Mouse (Mus musculus): ENCODE measurements around the gene Itsn1. TPM values are rescaled to one million over a fixed set of nuclear protein-coding genes. Genes with fewer than 3 reads are reported as not detected.
A peak's percentile ranks its signal among the peaks of the same experiment; 100 is the strongest.

The Itsn1 gene
- total and polyA plus RNA-seq, 2 experiments from 2014 or later, result 43.5 to 90.5 TPM

DNA sequence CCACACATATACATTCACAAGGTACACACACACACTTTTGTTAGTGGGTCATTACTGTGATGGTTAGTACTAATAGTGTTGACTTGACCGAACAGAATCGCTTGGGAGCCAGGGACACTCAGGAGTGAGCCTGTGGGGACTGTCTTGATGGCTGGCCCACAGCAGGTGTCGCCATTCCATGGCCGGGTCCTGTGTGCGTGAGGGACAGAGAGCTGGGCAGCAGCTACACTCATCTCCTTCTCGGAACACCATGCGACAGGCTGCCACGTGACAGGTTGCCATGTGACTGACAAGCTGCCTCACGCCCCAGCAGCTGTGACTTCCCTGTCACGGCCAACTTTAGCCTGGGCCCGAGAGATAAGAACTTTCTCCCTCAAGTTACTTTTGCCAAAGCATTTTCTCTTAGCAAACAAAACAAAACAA is 12.1 kb upstream of the Itsn1 start:
- no peak overlapping the region for H3K4me3 ChIP-seq (ENCODE audit: low read depth, low read length)
- no peak for ATAC-seq
- no peak overlapping the region for H3K9ac ChIP-seq
- no peaks in the 10 kb centered on the region for H3K4me1 ChIP-seq (ENCODE audit: insufficient read depth)
- no peak overlapping the region for H3K4me2 ChIP-seq (ENCODE audit: low read depth)
- no peak overlapping the region for H3K27ac ChIP-seq (ENCODE audit: low read depth, low read length)
- no peak for TF ChIP-seq CTCF (IDR thresholded peaks at IDR 0.05; ENCODE audit: low read depth)
- peaks cover 22% of the 10 kb centered on the region for H3K36me3 ChIP-seq (ENCODE audit: insufficient read depth)
- no peaks in the 10 kb centered on the region for H3K9me3 ChIP-seq (ENCODE audit: low read length)
- 78% methylated on average over 11 of the region's 11 CpGs for WGBS
- H3K27me3 ChIP-seq (ENCODE audit: insufficient read depth, low read length), result no peaks in the 10 kb centered on the region
- DNase-seq, result no peak

DNA sequence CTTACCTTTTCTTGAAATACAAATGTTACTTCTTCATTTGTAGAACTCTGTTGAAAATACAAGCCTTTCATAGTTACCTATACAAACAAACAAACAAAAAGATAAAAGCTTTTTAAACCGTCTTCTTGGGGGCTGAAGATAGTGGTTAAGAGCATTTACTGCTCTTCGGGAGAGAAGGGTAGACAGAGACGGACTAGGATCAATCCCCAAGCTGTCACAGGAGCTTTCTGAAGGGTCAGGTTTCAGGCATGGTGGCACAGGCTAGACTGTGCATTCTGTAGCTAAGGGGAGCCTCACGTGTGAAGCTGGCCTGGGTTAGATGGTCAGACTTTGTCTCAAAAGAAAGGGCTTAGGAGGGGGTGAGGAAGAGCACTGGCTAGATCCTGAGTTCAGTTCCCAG is 11.7 kb upstream of the Itsn1 start:
- no peak for DNase-seq
- H3K9ac ChIP-seq, result no peak overlapping the region
- WGBS, result 90% methylated on average over 4 of the region's 4 CpGs
- no peak for ATAC-seq
- H3K4me1 ChIP-seq (ENCODE audit: insufficient read depth), result no peaks in the 10 kb centered on the region
- H3K27ac ChIP-seq (ENCODE audit: low read depth, low read length), result no peak overlapping the region
- H3K9me3 ChIP-seq (ENCODE audit: low read length), result no peaks in the 10 kb centered on the region
- H3K27me3 ChIP-seq (ENCODE audit: insufficient read depth, low read length), result no peaks in the 10 kb centered on the region
- peaks cover 22% of the 10 kb centered on the region for H3K36me3 ChIP-seq (ENCODE audit: insufficient read depth)
- H3K4me2 ChIP-seq (ENCODE audit: low read depth), result no peak overlapping the region
- no peak overlapping the region for H3K4me3 ChIP-seq (ENCODE audit: low read depth, low read length)
- no peak for TF ChIP-seq CTCF (IDR thresholded peaks at IDR 0.05; ENCODE audit: low read depth)

DNA sequence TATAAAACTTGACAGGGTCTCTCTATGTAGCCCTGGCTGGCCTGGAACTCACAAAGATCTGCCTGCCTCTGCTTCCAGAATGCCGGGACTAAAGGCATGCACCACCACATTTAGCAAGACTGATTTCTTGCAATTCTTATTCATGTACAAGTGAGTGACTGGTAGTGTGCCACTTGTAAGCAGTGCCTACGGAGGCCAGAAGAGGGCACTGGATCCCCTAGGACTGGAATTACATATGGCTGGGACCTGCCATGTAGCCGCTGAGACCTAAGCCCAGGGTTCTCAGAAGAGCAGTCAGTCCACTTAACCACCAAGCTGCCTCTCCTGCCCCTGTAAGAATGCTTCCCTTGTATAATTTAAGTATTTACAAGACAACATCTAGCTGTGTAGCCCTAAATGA is 4.8 kb upstream of the Itsn1 start:
- Histone ChIP-seq H3K4me3 (ENCODE audit: low read depth, low read length) (no peak overlapping the region), H3K36me3 (ENCODE audit: insufficient read depth) (no peaks in the 10 kb centered on the region), H3K27ac (ENCODE audit: low read depth, low read length) (no peak overlapping the region), H3K4me2 (ENCODE audit: low read depth) (no peak overlapping the region), H3K9me3 (ENCODE audit: low read length) (no peaks in the 10 kb centered on the region), H3K4me1 (ENCODE audit: insufficient read depth) (peaks cover 10% of the 10 kb centered on the region), H3K9ac (no peak overlapping the region), H3K27me3 (ENCODE audit: insufficient read depth, low read length) (no peaks in the 10 kb centered on the region)
- peak; percentile 39 for DNase-seq
- WGBS, result 45% methylated on average over 3 of the region's 3 CpGs
- no peak for ATAC-seq
- TF ChIP-seq CTCF (IDR thresholded peaks at IDR 0.05; ENCODE audit: low read depth), result peak; percentile 73

DNA sequence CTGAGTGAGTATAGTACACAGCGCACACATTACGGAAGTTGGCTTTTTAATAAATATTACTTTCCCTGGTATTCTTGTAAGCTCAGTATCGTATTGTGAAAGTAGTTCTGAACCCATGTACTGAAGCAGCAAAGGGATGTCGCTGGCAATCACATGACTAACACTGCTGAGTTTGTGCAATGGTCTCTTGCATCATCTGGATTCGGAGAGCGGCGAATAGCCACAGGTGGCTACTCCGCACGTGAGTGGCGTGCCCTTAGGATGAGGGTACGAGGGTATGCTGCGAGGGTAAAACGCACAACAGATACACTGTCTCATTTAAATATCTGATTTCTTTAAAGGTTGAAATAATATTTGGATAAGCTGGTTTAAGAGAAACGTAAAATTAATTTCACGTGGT is 1.6 kb upstream of the Itsn1 start:
- TF ChIP-seq CTCF (IDR thresholded peaks at IDR 0.05; ENCODE audit: low read depth), result no peak
- Histone ChIP-seq H3K4me2 (ENCODE audit: low read depth) (peak overlapping the region; percentile 59), H3K36me3 (ENCODE audit: insufficient read depth) (no peaks in the 10 kb centered on the region), H3K4me1 (ENCODE audit: insufficient read depth) (peaks cover 24% of the 10 kb centered on the region), H3K27ac (ENCODE audit: low read depth, low read length) (peak overlapping the region; percentile 99; the same call in 1 of the 2 replicates), H3K4me3 (ENCODE audit: low read depth, low read length) (peak overlapping the region; percentile 88), H3K9ac (peak overlapping the region; percentile 85), H3K27me3 (ENCODE audit: insufficient read depth, low read length) (no peaks in the 10 kb centered on the region), H3K9me3 (ENCODE audit: low read length) (no peaks in the 10 kb centered on the region)
- no peak for ATAC-seq
- 88% methylated on average over 15 of the region's 15 CpGs for WGBS
- no peak for DNase-seq

DNA sequence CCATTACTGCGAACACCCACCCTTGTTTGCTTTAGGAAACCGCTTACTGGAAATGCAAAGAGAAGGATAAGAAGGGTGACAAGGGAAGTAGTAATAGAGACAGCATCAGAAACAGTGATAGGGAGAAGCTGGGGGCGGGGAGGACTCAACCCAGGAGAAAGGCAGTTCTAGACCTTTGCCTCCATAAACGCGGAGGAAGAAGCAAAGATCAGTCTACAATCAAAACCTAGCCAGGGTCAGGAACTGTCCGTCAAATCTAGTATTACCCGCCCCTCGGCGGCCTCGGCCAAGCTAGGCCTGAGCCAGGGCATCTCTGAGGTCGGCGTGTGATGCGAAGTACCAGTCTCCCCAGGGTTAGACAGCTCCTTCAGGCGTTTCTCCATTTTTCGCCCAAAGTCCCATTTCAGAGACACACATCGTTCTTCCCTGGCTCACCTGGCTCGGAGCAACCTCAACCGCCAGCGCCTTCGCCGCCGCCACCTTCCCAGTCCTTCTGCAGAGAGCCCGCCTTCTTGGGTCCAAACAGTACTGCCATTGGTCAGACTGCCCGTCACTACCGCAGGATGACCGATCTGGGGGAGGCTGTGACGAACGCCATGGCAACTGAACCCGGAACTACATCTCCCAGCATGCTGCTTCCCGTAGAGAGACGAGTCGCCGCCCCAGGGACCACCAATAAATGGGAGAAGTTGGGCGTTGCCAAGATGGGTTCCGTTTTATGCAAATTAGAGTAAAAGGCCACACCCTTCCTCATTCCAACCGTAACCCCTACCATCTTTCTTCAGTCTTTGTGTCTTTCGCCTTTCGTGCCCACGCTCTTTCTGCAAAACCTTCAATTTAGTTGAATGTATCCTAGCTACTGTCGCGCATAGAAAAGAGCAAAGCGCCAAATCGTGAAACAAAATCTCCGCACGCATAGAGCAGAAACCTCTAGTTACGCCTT is 687 bp upstream of the Itsn1 start, which contains the start of gene Cryzl1:
Cryzl1 (minus strand) TSS at position 853 of the 943 bp plus-strand sequence.
- peaks cover 24% of the 10 kb centered on the region for H3K4me1 ChIP-seq (ENCODE audit: insufficient read depth)
- peak within 1 kb of the TSS; percentile 85 for H3K9ac ChIP-seq
- peak within 1 kb of the TSS; percentile 88 for H3K4me3 ChIP-seq (ENCODE audit: low read depth, low read length)
- no peaks in the 10 kb centered on the region for H3K27me3 ChIP-seq (ENCODE audit: insufficient read depth, low read length)
- ATAC-seq (peak; percentile 93), DNase-seq (peak; percentile 99)
- no peaks in the 10 kb centered on the region for H3K36me3 ChIP-seq (ENCODE audit: insufficient read depth)
- H3K27ac ChIP-seq (ENCODE audit: low read depth, low read length), result peak within 1 kb of the TSS; percentile 99
- H3K9me3 ChIP-seq (ENCODE audit: low read length), result no peaks in the 10 kb centered on the region
- peak within 1 kb of the TSS; percentile 61 for H3K4me2 ChIP-seq (ENCODE audit: low read depth)
- WGBS, result 2% methylated on average over 46 of the region's 46 CpGs
- no peak for TF ChIP-seq CTCF (IDR thresholded peaks at IDR 0.05; ENCODE audit: low read depth)

DNA sequence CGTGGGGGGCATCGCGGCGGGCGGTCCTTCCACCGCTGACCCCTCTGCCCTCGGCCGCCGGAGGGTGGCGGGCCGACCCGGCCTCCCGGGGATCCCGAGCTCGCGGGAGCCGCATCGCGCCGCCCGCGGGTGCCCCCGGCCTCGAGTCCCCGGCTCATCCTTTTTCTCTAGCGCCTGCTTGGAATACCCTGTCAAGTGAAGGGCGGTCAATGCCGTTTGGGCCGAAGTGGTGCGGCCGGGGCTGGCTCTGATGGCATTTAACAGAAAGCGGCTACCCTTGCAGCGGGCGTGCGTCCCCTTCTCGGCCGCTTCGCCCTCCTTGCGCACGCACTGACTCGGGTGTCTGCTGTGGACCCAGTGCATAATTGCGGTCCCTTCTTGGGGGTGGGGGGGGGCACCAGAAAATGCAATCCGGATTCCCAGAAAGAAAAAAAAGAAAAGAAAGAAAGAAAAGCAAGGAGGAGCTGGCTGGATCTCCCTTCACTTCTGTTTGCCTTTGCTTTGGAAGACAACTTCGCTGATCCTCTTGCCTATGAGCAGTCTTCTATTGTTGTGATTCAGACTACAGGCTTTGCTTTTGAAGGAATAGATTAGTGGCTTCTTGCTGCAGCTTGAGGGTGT is 850 bp downstream of the Itsn1 start:
- H3K4me1 ChIP-seq (ENCODE audit: insufficient read depth), result peaks cover 30% of the 10 kb centered on the region
- H3K36me3 ChIP-seq (ENCODE audit: insufficient read depth), result no peaks in the 10 kb centered on the region
- H3K9me3 ChIP-seq (ENCODE audit: low read length), result no peaks in the 10 kb centered on the region
- DNase-seq, result peak; percentile 48
- TF ChIP-seq CTCF (IDR thresholded peaks at IDR 0.05; ENCODE audit: low read depth), result no peak
- H3K9ac ChIP-seq, result peak overlapping the region; percentile 85
- H3K4me3 ChIP-seq (ENCODE audit: low read depth, low read length), result peak overlapping the region; percentile 88
- peak overlapping the region; percentile 61 for H3K4me2 ChIP-seq (ENCODE audit: low read depth)
- WGBS, result under 1% methylated on average over 40 of the region's 44 CpGs
- H3K27ac ChIP-seq (ENCODE audit: low read depth, low read length), result peak overlapping the region; percentile 99
- no peaks in the 10 kb centered on the region for H3K27me3 ChIP-seq (ENCODE audit: insufficient read depth, low read length)
- no peak for ATAC-seq

DNA sequence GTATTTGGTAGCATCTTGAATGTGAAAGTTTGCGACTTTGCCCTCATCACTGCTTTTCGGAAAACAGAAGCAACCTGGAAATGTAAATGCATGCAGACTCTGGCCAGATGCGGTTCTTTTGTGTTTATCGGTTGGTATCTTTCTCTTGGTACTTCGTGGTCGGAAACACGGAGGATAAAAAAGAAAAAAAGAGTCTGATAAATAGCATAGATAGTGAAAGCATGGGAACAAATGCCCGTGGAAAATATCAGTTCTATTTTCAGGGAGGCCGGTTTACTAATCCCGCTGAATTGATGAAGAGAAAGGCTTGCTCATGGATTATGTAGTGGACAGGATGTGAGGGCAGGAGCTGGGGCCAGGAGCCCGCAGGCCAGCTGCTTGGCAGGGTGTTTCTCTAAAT is 1.4 kb downstream of the Itsn1 start:
- H3K36me3 ChIP-seq (ENCODE audit: insufficient read depth), result no peaks in the 10 kb centered on the region
- DNase-seq (peak; percentile 45), ATAC-seq (no peak)
- TF ChIP-seq CTCF (IDR thresholded peaks at IDR 0.05; ENCODE audit: low read depth), result no peak
- H3K4me3 ChIP-seq (ENCODE audit: low read depth, low read length), result peak overlapping the region; percentile 88
- H3K9ac ChIP-seq, result peak overlapping the region; percentile 85
- peak overlapping the region; percentile 99 for H3K27ac ChIP-seq (ENCODE audit: low read depth, low read length)
- WGBS, result under 1% methylated on average over 11 of the region's 11 CpGs
- peaks cover 33% of the 10 kb centered on the region for H3K4me1 ChIP-seq (ENCODE audit: insufficient read depth)
- H3K27me3 ChIP-seq (ENCODE audit: insufficient read depth, low read length), result no peaks in the 10 kb centered on the region
- H3K4me2 ChIP-seq (ENCODE audit: low read depth), result peak overlapping the region; percentile 61
- H3K9me3 ChIP-seq (ENCODE audit: low read length), result no peaks in the 10 kb centered on the region
